Mouse (Mus musculus): ENCODE results near the gene Csnk2a2. TPM values are rescaled to one million over a fixed set of nuclear protein-coding genes. Genes with fewer than 3 reads are reported as not detected.

Gene Csnk2a2
- polyA plus RNA-seq (2014; fragmentation: Nextera tagmentation; extraction: Ambion mirVana): 16.7 and 17.4 TPM in 2 replicates

GRCm38 (mm10) chr8:95490006-95490405 lies at the start of gene Csnk2a2:
TSS of gene Csnk2a2 (minus strand) at chr8:95490039.
- Histone ChIP-seq H3K27ac (replicated peaks in 1 of 2; ENCODE audit: control insufficient read depth in 1 of 2, insufficient read depth in 1 of 2, low read depth in 2 of 2, low read length in 2 of 2) (no peak within 1 kb of the TSS), H3K4me3 (ENCODE audit: control insufficient read depth in 1 of 2, insufficient read depth in 1 of 2, low read depth in 1 of 2, low read length in 2 of 2) (peak within 1 kb of the TSS; percentile 92 to 94), H3K4me1 (ENCODE audit: control insufficient read depth in 2 of 2, insufficient read depth in 2 of 2, low read length in 2 of 2) (peaks cover 4 to 20% of the 10 kb centered on the region in 2 experiments), H3K27me3 (ENCODE audit: control insufficient read depth, insufficient read depth, low read length) (no peaks in the 10 kb centered on the region), H3K9ac (ENCODE audit: low read length) (peak within 1 kb of the TSS; percentile 97), H3K36me3 (ENCODE audit: control insufficient read depth, insufficient read depth, low read length) (peaks cover 24% of the 10 kb centered on the region), H3K9me3 (ENCODE audit: control insufficient read depth, low read length) (no peaks in the 10 kb centered on the region), H3K4me2 (ENCODE audit: low read length) (peak within 1 kb of the TSS; percentile 70)
- WGBS: 74% methylated on average over 5 of the region's 5 CpGs
- ATAC-seq (ENCODE audit: insufficient number of reproducible peaks, insufficient read depth, low FRiP score, low read depth): no peak

DNA sequence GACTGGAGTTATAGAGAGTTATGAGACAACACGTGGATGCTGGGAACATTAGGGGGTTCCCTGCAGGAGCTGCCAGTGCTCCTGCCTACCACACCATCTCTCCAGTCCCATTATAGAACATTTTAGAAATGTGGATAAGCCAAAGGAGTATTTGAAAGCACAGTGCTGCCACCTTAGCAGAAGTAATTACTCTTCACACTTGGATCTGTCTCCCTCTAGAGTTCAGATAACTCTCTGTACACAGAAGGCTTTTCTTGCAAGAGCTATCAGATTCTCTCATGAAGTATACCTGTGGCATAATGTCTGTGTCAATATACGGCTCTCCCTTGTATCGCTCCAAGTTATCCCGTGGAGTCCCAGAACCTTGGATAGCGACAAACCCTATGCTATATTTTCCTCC lies 49.6 kb upstream of the Csnk2a2 start:
- no peak overlapping the region for H3K9ac ChIP-seq (ENCODE audit: low read length)
- no peaks in the 10 kb centered on the region for H3K4me1 ChIP-seq (ENCODE audit: control insufficient read depth in 2 of 2, insufficient read depth in 2 of 2, low read length in 2 of 2)
- no peaks in the 10 kb centered on the region for H3K27me3 ChIP-seq (ENCODE audit: control insufficient read depth, insufficient read depth, low read length)
- no peak overlapping the region for H3K27ac ChIP-seq (replicated peaks in 1 of 2; ENCODE audit: control insufficient read depth in 1 of 2, insufficient read depth in 1 of 2, low read depth in 2 of 2, low read length in 2 of 2)
- H3K36me3 ChIP-seq (ENCODE audit: control insufficient read depth, insufficient read depth, low read length): no peaks in the 10 kb centered on the region
- WGBS: 72% methylated on average over 5 of the region's 5 CpGs
- ATAC-seq (ENCODE audit: insufficient number of reproducible peaks, insufficient read depth, low FRiP score, low read depth): no peak
- H3K4me2 ChIP-seq (ENCODE audit: low read length): no peak overlapping the region
- H3K9me3 ChIP-seq (ENCODE audit: control insufficient read depth, low read length): 0 out of 2 replicates have a peak, but pooled peaks cover 3% of the 10 kb centered on the region
- no peak overlapping the region for H3K4me3 ChIP-seq (ENCODE audit: control insufficient read depth in 1 of 2, insufficient read depth in 1 of 2, low read depth in 1 of 2, low read length in 2 of 2)

DNA sequence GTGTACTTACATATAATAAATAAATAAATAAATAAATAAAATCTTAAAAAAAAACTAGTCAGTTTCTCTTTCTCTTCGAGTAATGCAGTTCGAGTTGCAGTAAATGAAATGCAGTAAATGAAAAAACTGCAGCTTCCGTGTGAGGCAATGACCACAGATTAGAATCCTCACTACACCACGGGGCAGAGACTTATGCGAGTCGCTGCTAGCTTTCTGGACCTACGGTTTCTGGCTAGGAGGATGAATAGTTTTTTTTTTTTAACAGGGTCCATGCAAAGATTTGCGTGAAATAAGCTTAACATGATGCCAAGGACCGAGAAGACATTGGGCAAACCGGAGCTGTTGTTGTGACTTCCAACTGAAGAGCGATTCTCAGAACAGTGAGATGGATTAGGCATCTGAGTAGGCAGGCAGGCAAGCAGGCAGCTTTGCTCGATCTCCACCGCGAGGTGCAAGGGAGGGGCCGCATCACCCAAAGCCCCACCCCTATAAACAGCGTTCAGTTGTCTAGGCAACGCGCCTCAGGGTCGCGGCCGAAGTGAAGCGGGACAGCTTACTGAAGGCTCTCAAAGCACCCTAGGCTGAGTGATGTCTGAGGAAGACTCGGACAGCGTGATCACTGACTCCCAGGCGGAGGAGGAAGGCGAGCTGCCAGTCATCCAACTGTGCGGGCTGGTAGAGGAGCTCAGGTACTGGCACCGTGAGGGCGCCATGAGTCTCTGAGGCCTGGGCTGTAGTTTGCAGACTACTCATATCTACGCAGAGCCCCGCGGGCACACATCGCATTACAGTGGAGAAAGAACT lies 43.9 kb upstream of the Csnk2a2 start, which contains the start of gene Ccdc113:
Ccdc113 (plus strand) TSS at position 502 of the 804 bp plus-strand sequence.
- WGBS: 7% methylated on average over 33 of the region's 33 CpGs
- peak; percentile 81 for ATAC-seq (ENCODE audit: insufficient number of reproducible peaks, insufficient read depth, low FRiP score, low read depth)
- Histone ChIP-seq H3K4me1 (ENCODE audit: control insufficient read depth in 2 of 2, insufficient read depth in 2 of 2, low read length in 2 of 2) (no peaks in the 10 kb centered on the region), H3K27me3 (ENCODE audit: control insufficient read depth, insufficient read depth, low read length) (no peaks in the 10 kb centered on the region), H3K36me3 (ENCODE audit: control insufficient read depth, insufficient read depth, low read length) (no peaks in the 10 kb centered on the region), H3K9ac (ENCODE audit: low read length) (peak within 1 kb of the TSS; percentile 57), H3K27ac (replicated peaks in 1 of 2; ENCODE audit: control insufficient read depth in 1 of 2, insufficient read depth in 1 of 2, low read depth in 2 of 2, low read length in 2 of 2) (peak within 1 kb of the TSS in 1 of 2 experiments; percentile 39; a peak in 1 of 4 replicates), H3K4me3 (ENCODE audit: control insufficient read depth in 1 of 2, insufficient read depth in 1 of 2, low read depth in 1 of 2, low read length in 2 of 2) (peak within 1 kb of the TSS; percentile 46 to 53), H3K9me3 (ENCODE audit: control insufficient read depth, low read length) (no peaks in the 10 kb centered on the region), H3K4me2 (ENCODE audit: low read length) (peak within 1 kb of the TSS; percentile 71)

DNA sequence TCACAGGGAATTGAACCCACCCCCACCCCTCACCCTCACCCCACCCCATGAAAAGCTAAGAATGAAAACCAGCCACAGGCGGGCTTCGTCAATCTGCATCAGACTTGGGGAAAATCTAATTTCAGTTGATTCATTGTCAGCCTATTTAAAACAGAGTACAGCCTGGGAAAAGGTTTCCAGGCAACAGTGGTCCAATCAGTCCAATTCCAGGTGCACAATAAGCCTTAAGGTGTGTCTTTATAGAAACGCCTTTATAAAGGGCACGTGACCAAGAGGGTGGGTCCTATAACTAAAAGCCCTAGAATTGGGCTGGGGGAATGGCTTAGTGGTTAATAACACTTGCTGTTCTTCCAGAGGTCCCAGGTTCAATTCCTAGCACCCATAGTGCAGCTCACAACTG lies 42.4 kb upstream of the Csnk2a2 start:
- no peak for ATAC-seq (ENCODE audit: insufficient number of reproducible peaks, insufficient read depth, low FRiP score, low read depth)
- Histone ChIP-seq H3K4me1 (ENCODE audit: control insufficient read depth in 2 of 2, insufficient read depth in 2 of 2, low read length in 2 of 2) (no peaks in the 10 kb centered on the region), H3K4me2 (ENCODE audit: low read length) (no peak overlapping the region), H3K9ac (ENCODE audit: low read length) (no peak overlapping the region), H3K4me3 (ENCODE audit: control insufficient read depth in 1 of 2, insufficient read depth in 1 of 2, low read depth in 1 of 2, low read length in 2 of 2) (no peak overlapping the region), H3K9me3 (ENCODE audit: control insufficient read depth, low read length) (no peaks in the 10 kb centered on the region), H3K27me3 (ENCODE audit: control insufficient read depth, insufficient read depth, low read length) (no peaks in the 10 kb centered on the region), H3K27ac (replicated peaks in 1 of 2; ENCODE audit: control insufficient read depth in 1 of 2, insufficient read depth in 1 of 2, low read depth in 2 of 2, low read length in 2 of 2) (no peak overlapping the region), H3K36me3 (ENCODE audit: control insufficient read depth, insufficient read depth, low read length) (no peaks in the 10 kb centered on the region)
- WGBS: 68% methylated on average over 4 of the region's 4 CpGs

GRCm38 (mm10) chr8:95528750-95529310 lies 39.0 kb upstream of the Csnk2a2 start:
- ATAC-seq (ENCODE audit: insufficient number of reproducible peaks, insufficient read depth, low FRiP score, low read depth): no peak
- 64% methylated on average over 9 of the region's 9 CpGs for WGBS
- Histone ChIP-seq H3K4me3 (ENCODE audit: control insufficient read depth in 1 of 2, insufficient read depth in 1 of 2, low read depth in 1 of 2, low read length in 2 of 2) (no peak overlapping the region), H3K4me1 (ENCODE audit: control insufficient read depth in 2 of 2, insufficient read depth in 2 of 2, low read length in 2 of 2) (no peaks in the 10 kb centered on the region), H3K27ac (replicated peaks in 1 of 2; ENCODE audit: control insufficient read depth in 1 of 2, insufficient read depth in 1 of 2, low read depth in 2 of 2, low read length in 2 of 2) (no peak overlapping the region), H3K27me3 (ENCODE audit: control insufficient read depth, insufficient read depth, low read length) (no peaks in the 10 kb centered on the region), H3K9ac (ENCODE audit: low read length) (no peak overlapping the region), H3K4me2 (ENCODE audit: low read length) (no peak overlapping the region), H3K36me3 (ENCODE audit: control insufficient read depth, insufficient read depth, low read length) (no peaks in the 10 kb centered on the region), H3K9me3 (ENCODE audit: control insufficient read depth, low read length) (no peaks in the 10 kb centered on the region)

- no peak overlapping the region for H3K4me3 ChIP-seq (ENCODE audit: control insufficient read depth in 1 of 2, insufficient read depth in 1 of 2, low read depth in 1 of 2, low read length in 2 of 2)
- H3K4me2 ChIP-seq (ENCODE audit: low read length): no peak overlapping the region
- no peak overlapping the region for H3K27ac ChIP-seq (replicated peaks in 1 of 2; ENCODE audit: control insufficient read depth in 1 of 2, insufficient read depth in 1 of 2, low read depth in 2 of 2, low read length in 2 of 2)
- no peaks in the 10 kb centered on the region for H3K9me3 ChIP-seq (ENCODE audit: control insufficient read depth, low read length)
- no peak for ATAC-seq (ENCODE audit: insufficient number of reproducible peaks, insufficient read depth, low FRiP score, low read depth)
- no peaks in the 10 kb centered on the region for H3K27me3 ChIP-seq (ENCODE audit: control insufficient read depth, insufficient read depth, low read length)
- no peaks in the 10 kb centered on the region for H3K36me3 ChIP-seq (ENCODE audit: control insufficient read depth, insufficient read depth, low read length)
- 86% methylated on average over 10 of the region's 10 CpGs for WGBS
- no peak overlapping the region for H3K9ac ChIP-seq (ENCODE audit: low read length)
- H3K4me1 ChIP-seq (ENCODE audit: control insufficient read depth in 2 of 2, insufficient read depth in 2 of 2, low read length in 2 of 2): no peaks in the 10 kb centered on the region
These were observed 38.4 kb upstream of the Csnk2a2 start for GRCm38 (mm10) chr8:95528194-95528593.

DNA sequence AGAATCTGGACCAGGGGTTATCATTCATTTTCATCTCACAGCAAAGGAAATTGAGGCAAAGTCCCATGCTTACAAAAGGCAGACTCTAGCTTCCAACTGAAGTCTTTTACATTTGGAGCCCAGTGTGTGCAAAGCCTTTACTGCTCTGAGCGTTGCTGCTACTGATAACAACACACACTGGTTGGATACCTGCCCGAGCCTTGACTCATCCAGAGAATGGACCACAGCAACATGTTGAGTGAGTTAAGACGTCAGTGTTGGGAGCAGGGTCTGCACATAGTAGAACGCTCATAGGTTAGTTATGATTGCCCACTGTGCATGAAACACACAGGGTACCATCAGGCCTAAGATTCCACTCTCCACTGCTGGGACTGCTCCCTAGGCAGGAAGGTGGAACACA lies 34.2 kb upstream of the Csnk2a2 start:
- no peak for ATAC-seq (ENCODE audit: insufficient number of reproducible peaks, insufficient read depth, low FRiP score, low read depth)
- no peaks in the 10 kb centered on the region for H3K36me3 ChIP-seq (ENCODE audit: control insufficient read depth, insufficient read depth, low read length)
- WGBS: 66% methylated on average over 4 of the region's 4 CpGs
- H3K4me1 ChIP-seq (ENCODE audit: control insufficient read depth in 2 of 2, insufficient read depth in 2 of 2, low read length in 2 of 2): no peaks in the 10 kb centered on the region
- no peaks in the 10 kb centered on the region for H3K27me3 ChIP-seq (ENCODE audit: control insufficient read depth, insufficient read depth, low read length)
- H3K27ac ChIP-seq (replicated peaks in 1 of 2; ENCODE audit: control insufficient read depth in 1 of 2, insufficient read depth in 1 of 2, low read depth in 2 of 2, low read length in 2 of 2): no peak overlapping the region
- H3K9ac ChIP-seq (ENCODE audit: low read length): no peak overlapping the region
- H3K4me3 ChIP-seq (ENCODE audit: control insufficient read depth in 1 of 2, insufficient read depth in 1 of 2, low read depth in 1 of 2, low read length in 2 of 2): no peak overlapping the region
- H3K4me2 ChIP-seq (ENCODE audit: low read length): no peak overlapping the region
- no peaks in the 10 kb centered on the region for H3K9me3 ChIP-seq (ENCODE audit: control insufficient read depth, low read length)

Measured in heart, embryonic 14.5 days (tissue).